Mouse (Mus musculus) liver, postnatal 0 days (tissue): Measurements from ENCODE around the gene AI661453. TPM values are rescaled to one million over a fixed set of nuclear protein-coding genes. Genes with fewer than 3 reads are reported as not detected.
A peak's percentile ranks its signal among the peaks of the same experiment; 100 is the strongest.

Experiments used
- ATAC-seq: fragments of 200-750 bp; cut with Nextera tagmentation; 2 replicates; pipeline ENCODE4 v1.8.0; 2017; ENCODE audit warnings: mild to moderate bottlenecking, moderate library complexity
- DNase-seq: peaks from one replicate; pipeline ENCODE4 v3.0.0-alpha.2; 2016
- H3K27ac ChIP-seq: fragments of 300-500 bp; sonication (generic); 2 replicates; pipeline ENCODE4 v1.5.1; 2014; ENCODE audit warnings: antibody characterized with exemption, moderate library complexity, mild to moderate bottlenecking, low read depth
- H3K27me3 ChIP-seq: fragments of 300-500 bp; sonication (generic); 2 replicates; pipeline ENCODE4 v1.6.1; 2014; ENCODE audit warnings: low read length, control low read depth, mixed read lengths; ENCODE audit not compliant: insufficient read depth
- H3K36me3 ChIP-seq: fragments of 300-500 bp; sonication (generic); replicated peaks from 2 replicates; pipeline ENCODE4 v1.6.1; 2014; ENCODE audit warnings: mild to moderate bottlenecking, control low read depth, low read length, moderate library complexity, mixed read lengths; ENCODE audit not compliant: insufficient read depth
- H3K4me1 ChIP-seq: fragments of 300-500 bp; sonication (generic); 2 replicates; pipeline ENCODE4 v1.6.1; 2014; ENCODE audit warnings: antibody characterized with exemption, mild to moderate bottlenecking, control low read depth; ENCODE audit not compliant: insufficient read depth
- H3K4me2 ChIP-seq: fragments of 300-500 bp; sonication (generic); 2 replicates; pipeline ENCODE4 v1.6.1; 2014; ENCODE audit warnings: low read depth, mild to moderate bottlenecking, low read length, moderate library complexity, mixed read lengths
- H3K4me3 ChIP-seq: fragments of 300-500 bp; sonication (generic); 2 replicates; pipeline ENCODE4 v1.5.1; 2014; ENCODE audit warnings: low read depth, low read length
- H3K9ac ChIP-seq: fragments of 300-500 bp; sonication (generic); replicated peaks from 2 replicates; pipeline ENCODE4 v1.6.1; 2014; ENCODE audit warnings: mild to moderate bottlenecking, moderate library complexity
- H3K9me3 ChIP-seq: fragments of 300-500 bp; sonication (generic); 2 replicates; pipeline ENCODE4 v1.6.1; 2016; ENCODE audit warnings: mild to moderate bottlenecking, control low read depth, low read length, mixed read lengths
- CTCF ChIP-seq: sonication (generic); IDR thresholded peaks from 2 replicates; pipeline ENCODE4 v1.5.1; 2016; ENCODE audit warnings: antibody characterized with exemption, low read depth
- EP300 ChIP-seq: IDR thresholded peaks from 2 replicates; pipeline ENCODE4 v1.6.1; 2016; ENCODE audit warnings: antibody characterized with exemption, low read depth, mild to moderate bottlenecking
- WGBS: fragments of 180-500 bp; shearing (Covaris S2); extraction: QIAGEN DNeasy Blood & Tissue Kit; methylation state at CpG from one replicate; pipeline ENCODE4 v1.1.7; 2014; ENCODE audit not compliant: insufficient replicate concordance; 5-methylcytosine and 5-hydroxymethylcytosine counted together
- polyA plus RNA-seq: library from polyadenylated mRNA; unstranded; fragments of >200 nt; fragmentation: Nextera tagmentation; extraction: Ambion mirVana; gene quantifications from 2 replicates; pipeline ENCODE4 v1.2.1, GENCODE M21; 2015

AI661453 gene
- polyA plus RNA-seq, 1 experiment from 2014 or later: 1.0 TPM

DNA sequence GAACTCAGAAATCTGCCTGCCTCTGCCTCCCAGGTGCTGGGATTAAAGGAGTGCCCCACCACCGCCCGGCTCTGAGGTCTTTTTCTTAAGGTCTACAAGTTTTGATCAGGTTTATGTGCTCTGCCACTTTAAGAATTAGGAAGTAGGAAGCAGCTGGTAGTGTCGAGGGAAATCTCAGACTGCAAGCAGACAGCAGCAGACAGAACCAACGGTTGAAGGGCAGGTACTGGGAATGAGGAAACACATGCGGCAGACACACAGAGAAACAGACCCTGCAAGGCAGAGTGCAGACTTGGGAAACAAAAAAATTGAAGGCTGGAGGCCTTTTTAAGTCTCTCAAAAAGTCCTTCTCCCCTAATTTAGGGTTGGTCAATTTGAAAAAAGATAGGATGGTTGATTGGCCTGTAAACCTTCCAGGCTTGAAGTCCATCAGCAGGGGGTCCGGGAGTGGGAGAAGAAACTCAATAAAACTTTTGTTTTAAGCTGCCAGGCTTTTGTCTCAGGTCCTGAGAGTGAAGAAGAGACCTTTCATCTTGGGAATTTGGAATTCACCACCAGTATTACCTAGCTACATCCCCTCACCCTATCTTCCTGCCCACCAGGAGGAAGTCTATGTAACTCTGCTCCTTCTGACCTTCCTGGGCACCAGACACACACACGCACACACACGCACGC lies 72.8 kb downstream of the AI661453 start:
- DNase-seq (no peak), ATAC-seq (no peak)
- Histone ChIP-seq H3K27ac (peak overlapping the region; percentile 100), H3K4me1 (peaks cover 72% of the 10 kb centered on the region), H3K27me3 (no peaks in the 10 kb centered on the region), H3K4me2 (peak overlapping the region; percentile 89; the same call in 1 of the 2 replicates), H3K4me3 (0 out of 2 replicates have a peak overlapping the region, but pooled peaks have one; percentile 46), H3K9ac (no peak overlapping the region), H3K9me3 (no peaks in the 10 kb centered on the region), H3K36me3 (no peaks in the 10 kb centered on the region; the same call in 1 of the 2 replicates)
- 26% methylated on average over 7 of the region's 9 CpGs for WGBS
- no peak for TF ChIP-seq CTCF
- no peak for TF ChIP-seq EP300

DNA sequence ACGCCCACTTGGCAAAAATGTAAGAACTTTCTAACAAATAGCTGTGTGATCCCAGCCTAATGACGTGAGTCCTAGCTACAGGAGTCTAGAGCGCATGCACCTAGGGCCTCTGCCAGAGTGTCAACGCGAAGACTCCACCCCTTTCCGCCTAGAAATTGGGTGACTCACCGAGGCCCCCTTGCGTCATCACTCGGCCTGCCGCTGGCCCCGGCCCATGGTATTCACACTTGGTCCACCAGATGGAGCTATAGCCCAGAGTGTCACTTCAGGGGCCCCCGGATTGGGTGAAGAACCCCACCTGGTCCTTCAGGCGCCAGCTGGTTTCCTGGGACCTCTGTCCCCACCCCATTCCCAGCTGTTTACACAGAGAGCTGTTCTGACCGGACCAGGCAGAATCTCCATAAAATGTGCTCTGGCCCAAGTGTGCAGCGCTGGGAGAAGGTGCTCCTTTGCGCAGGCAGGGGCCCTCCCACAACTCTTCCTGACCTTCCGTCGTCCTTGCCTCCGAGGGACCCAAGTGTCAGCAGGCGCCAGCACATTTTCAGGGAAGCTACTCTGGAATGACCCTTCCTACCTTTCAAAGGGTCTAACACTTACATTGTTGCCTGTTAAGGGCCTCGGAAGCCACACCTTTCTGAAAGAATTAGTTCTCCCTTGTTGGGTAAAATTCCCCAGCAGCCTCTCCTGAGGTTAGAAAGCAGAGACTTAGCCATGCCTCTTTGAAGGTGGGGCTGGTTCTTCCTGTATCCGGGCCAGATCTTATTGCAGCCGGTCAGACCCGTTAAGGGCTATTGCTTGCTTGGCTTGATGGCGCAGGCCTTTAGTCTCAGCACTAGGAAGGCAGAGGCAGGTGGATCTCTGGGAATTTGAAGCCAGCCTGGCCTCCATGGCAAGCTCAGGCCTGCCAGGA lies 75.0 kb downstream of the AI661453 start:
- Histone ChIP-seq H3K4me2 (peak overlapping the region; percentile 70), H3K4me3 (peak overlapping the region; percentile 21), H3K9me3 (no peaks in the 10 kb centered on the region), H3K27ac (peak overlapping the region; percentile 86), H3K9ac (peak overlapping the region; percentile 66), H3K27me3 (no peaks in the 10 kb centered on the region), H3K36me3 (peaks cover 12% of the 10 kb centered on the region; the same call in 1 of the 2 replicates), H3K4me1 (peaks cover 70% of the 10 kb centered on the region)
- WGBS: 13% methylated on average over 25 of the region's 25 CpGs
- peak; percentile 86 for ATAC-seq
- DNase-seq: peak; percentile 98
- TF ChIP-seq CTCF (peak; percentile 99), EP300 (peak; percentile 90)

DNA sequence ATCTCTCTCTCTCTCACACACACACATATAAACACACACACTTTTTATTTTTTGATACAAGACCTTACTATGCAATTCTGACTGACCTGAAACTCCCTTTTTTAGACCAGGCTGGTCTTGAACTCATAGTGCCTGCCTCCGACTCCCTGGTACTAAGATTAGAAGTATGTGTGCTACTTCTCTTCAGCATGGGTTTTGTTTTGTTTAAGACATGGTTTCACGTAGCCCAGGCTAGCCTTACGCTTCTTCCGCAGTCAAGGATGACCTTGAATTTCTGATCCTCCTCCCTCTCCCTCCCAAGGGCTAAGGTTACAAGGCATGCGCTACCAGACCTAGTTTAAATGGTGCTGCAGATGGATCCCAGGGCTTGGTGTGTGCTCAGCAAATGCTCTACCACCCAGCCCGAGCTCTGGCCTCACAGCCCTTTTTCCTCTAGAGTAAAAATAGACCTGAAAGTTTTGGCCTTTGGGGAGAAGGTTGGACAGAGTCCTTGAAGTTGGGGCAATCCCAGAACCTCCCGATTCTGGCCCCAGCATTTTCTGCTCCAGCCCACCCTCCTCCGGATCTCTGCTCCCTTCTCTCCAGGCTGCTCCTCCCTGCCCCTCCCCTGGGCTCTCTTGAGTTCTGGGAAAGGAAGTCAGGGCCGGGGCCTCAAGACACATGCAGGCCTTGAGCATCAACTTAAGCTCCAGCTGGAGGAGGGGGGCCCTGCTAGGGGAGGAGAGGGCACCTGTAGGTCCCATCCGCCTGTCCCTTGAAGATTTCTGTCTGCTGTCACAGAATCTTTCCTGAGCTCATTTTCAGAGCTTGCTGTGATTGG lies 76.8 kb downstream of the AI661453 start:
- TF ChIP-seq CTCF (no peak), EP300 (no peak)
- Histone ChIP-seq H3K4me1 (peaks cover 66% of the 10 kb centered on the region), H3K9me3 (no peaks in the 10 kb centered on the region), H3K27me3 (no peaks in the 10 kb centered on the region), H3K27ac (peak overlapping the region; percentile 26), H3K36me3 (peaks cover 13% of the 10 kb centered on the region; the same call in 1 of the 2 replicates), H3K9ac (peak overlapping the region; percentile 41; the same call in 1 of the 2 replicates), H3K4me3 (no peak overlapping the region), H3K4me2 (no peak overlapping the region)
- ATAC-seq (no peak), DNase-seq (no peak)
- WGBS: 61% methylated on average over 10 of the region's 10 CpGs

DNA sequence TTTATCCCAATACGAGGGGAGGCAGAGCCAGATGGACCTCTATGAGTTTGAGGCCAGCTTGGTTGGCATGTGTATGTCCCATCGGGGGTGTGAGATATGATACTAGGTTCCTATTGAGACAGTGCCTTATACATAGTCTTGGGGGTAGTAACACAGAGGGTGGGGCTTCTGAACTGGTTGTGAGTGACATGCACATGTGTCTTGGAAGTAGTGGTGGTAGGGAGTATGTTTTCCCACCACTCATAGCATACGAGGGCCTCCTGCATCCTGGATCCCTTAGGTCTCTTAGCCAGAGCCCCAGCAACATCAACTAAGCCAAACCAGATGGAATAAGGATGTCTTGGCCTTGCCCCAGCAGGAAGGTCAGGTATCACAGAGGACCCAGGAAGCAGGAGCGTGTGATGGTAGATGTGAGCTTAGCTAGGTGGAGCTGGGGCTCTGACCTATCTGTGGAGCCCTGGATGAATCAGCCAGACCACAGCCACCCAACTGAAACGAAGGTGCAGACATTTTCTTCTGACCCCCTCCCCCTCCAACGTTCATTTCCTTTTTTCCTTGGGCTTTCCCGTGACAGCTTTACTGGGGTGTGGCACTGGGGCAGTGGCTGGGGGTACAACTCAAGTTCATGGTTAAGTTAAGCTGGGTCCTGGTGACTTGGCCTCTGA lies 78.9 kb downstream of the AI661453 start:
- H3K9me3 ChIP-seq: no peaks in the 10 kb centered on the region
- H3K4me1 ChIP-seq: peaks cover 54% of the 10 kb centered on the region
- ATAC-seq: no peak
- no peak overlapping the region for H3K4me3 ChIP-seq
- TF ChIP-seq EP300 (no peak), CTCF (no peak)
- peaks cover 13% of the 10 kb centered on the region; the same call in 1 of the 2 replicates for H3K36me3 ChIP-seq
- no peak for DNase-seq
- H3K9ac ChIP-seq: no peak overlapping the region
- 60% methylated on average over 7 of the region's 7 CpGs for WGBS
- H3K4me2 ChIP-seq: no peak overlapping the region
- 0 out of 2 replicates have a peak overlapping the region, but pooled peaks have one; percentile 37 for H3K27ac ChIP-seq
- no peaks in the 10 kb centered on the region for H3K27me3 ChIP-seq

DNA sequence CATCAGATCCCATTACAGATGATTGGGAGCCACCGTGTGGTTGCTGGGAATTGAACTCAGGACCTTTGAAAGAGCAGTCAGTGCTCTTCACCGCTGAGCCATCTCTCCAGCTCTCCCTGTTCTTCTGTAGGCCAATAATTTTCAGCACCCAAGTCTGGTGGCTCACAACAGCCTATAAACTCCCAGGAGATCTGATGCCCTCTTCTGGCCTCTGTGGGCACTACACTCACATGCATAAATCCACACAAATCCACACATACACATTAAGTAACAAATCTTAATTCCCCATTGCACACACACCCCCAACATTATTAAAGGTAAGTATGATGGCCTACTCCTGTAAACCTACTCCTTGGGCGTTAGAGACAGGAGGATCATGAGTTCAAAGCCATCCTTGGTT lies 79.8 kb downstream of the AI661453 start:
- no peak for DNase-seq
- peak; percentile 59 for TF ChIP-seq CTCF
- no peak for TF ChIP-seq EP300
- Histone ChIP-seq H3K27ac (no peak overlapping the region), H3K9ac (no peak overlapping the region), H3K36me3 (peaks cover 13% of the 10 kb centered on the region; the same call in 1 of the 2 replicates), H3K27me3 (no peaks in the 10 kb centered on the region), H3K4me1 (peaks cover 57% of the 10 kb centered on the region), H3K9me3 (no peaks in the 10 kb centered on the region), H3K4me3 (no peak overlapping the region), H3K4me2 (no peak overlapping the region)
- no peak for ATAC-seq
- 92% methylated on average over 3 of the region's 3 CpGs for WGBS
